Mouse (Mus musculus) olfactory bulb, adult 2 months (tissue): ENCODE results near the gene Unc5c. TPM values are rescaled to one million over a fixed set of nuclear protein-coding genes. Genes with fewer than 3 reads are reported as not detected.

Experiments
- H3K27ac ChIP-seq: fragments of 200-500 bp; 2 replicates; pipeline ENCODE4 v1.5.1; 2012; ENCODE audit warnings: low read depth, low read length; ENCODE audit not compliant: insufficient read depth
- H3K4me1 ChIP-seq: fragments of 200-500 bp; 2 replicates; pipeline ENCODE4 v1.6.1; 2012; ENCODE audit warnings: low read length; ENCODE audit not compliant: control insufficient read depth, insufficient read depth
- H3K4me3 ChIP-seq: fragments of 200-500 bp; 2 replicates; pipeline ENCODE4 v1.5.1; 2012; ENCODE audit warnings: mild to moderate bottlenecking, low read depth, low read length, moderate library complexity; ENCODE audit not compliant: insufficient read depth
- CTCF ChIP-seq: fragments of 200-500 bp; IDR thresholded peaks from 2 replicates; pipeline ENCODE4 v1.5.1; 2012; ENCODE audit warnings: low read depth, mild to moderate bottlenecking, low read length, moderate library complexity; ENCODE audit not compliant: insufficient read depth
- POLR2A ChIP-seq: fragments of 200-500 bp; IDR thresholded peaks from 2 replicates; pipeline ENCODE4 v1.6.1; 2012; ENCODE audit warnings: mild to moderate bottlenecking, low read depth, low read length, moderate library complexity; ENCODE audit not compliant: insufficient read depth
- WGBS: fragments of 180-500 bp; shearing (Covaris S2); methylation state at CpG from one replicate; pipeline ENCODE4 v1.1.7; 2018; 5-methylcytosine and 5-hydroxymethylcytosine counted together
- polyA plus RNA-seq: library from polyadenylated mRNA; stranded (reverse); fragments of >200 nt; gene quantifications from 2 replicates; pipeline ENCODE4 v1.2.4, GENCODE M21; 2012; ENCODE audit warnings: low replicate concordance; ENCODE audit not compliant: missing spikeins, insufficient read depth, insufficient read length

Unc5c gene
- polyA plus RNA-seq, 1 experiment, result not detected

GRCm38 (mm10) chr3:141831135-141831534 is 366.1 kb downstream of the Unc5c start:
- TF ChIP-seq POLR2A (no peak), CTCF (no peak)
- Histone ChIP-seq H3K4me1 (no peaks in the 10 kb centered on the region), H3K4me3 (no peak overlapping the region), H3K27ac (no peak overlapping the region)
- WGBS, result 11% methylated on average over 3 of the region's 3 CpGs

DNA sequence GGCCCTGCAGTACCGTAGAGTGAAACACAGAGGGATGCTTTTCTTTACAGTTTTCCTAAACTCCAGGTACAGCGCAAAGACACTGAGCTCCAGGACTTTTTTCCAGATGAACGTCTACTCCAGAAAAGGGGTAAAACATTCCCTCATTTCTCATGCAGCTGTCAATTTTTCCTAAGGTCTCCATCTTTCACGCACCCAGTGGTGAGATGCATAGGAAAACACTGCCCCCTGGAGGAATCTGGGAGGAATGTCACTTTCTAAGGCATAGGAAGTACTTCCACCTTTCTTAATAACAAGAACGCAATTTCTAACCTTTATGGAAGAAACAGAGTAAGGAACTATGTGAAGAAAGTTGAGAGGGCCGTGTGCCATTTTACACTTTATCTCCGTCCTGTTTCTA is 373.8 kb downstream of the Unc5c start:
- Histone ChIP-seq H3K27ac (no peak overlapping the region), H3K4me1 (no peaks in the 10 kb centered on the region), H3K4me3 (no peak overlapping the region)
- WGBS, result 49% methylated on average over 7 of the region's 7 CpGs
- TF ChIP-seq POLR2A, result no peak
- no peak for TF ChIP-seq CTCF

GRCm38 (mm10) chr3:141849206-141849605 is 384.2 kb downstream of the Unc5c start:
- WGBS, result 78% methylated on average over 1 of the region's 1 CpGs
- Histone ChIP-seq H3K27ac (no peak overlapping the region), H3K4me1 (no peaks in the 10 kb centered on the region), H3K4me3 (no peak overlapping the region)
- TF ChIP-seq CTCF (no peak), POLR2A (no peak)

DNA sequence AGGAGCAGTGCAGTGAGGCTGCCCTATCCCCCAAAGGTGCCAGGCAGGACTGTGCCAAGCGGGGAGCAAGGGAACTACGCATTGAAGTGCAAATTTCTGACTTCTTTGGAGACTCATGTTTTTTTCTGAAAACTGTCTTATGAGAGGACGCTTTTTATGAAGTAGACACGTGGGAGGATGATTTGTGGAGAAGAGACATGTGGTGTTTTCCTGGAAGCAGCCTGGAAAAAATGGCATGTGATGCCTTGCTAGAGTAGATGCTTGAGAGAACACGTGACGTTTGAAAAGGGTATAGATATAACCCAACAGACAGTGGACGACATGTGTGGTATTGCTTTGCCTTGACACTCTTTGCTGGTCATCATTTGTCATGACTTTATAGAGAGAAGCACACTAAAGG is 385.1 kb downstream of the Unc5c start:
- no peak for TF ChIP-seq CTCF
- TF ChIP-seq POLR2A, result no peak
- Histone ChIP-seq H3K27ac (no peak overlapping the region), H3K4me1 (no peaks in the 10 kb centered on the region), H3K4me3 (no peak overlapping the region)
- 83% methylated on average over 7 of the region's 7 CpGs for WGBS

DNA sequence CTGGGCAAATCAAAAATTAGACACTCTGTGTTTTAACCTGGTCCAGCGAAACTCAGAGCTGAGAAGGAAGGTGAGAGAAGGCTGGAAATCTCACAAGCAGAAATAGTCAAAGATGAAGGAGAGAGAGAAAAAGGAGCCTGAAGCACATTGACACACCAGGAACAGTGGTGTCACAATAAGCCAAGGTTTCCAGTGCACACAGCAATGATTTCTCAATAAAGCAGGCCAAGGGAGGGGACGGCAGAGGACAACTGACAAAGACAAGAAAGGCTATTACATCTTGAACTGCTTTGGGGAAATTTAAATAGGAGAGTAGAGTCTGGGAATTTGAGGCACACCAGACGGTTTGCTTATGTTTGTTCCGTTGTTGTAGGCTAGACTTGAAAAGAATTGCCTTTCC is 389.3 kb downstream of the Unc5c start:
- no peak for TF ChIP-seq CTCF
- TF ChIP-seq POLR2A, result no peak
- 88% methylated on average over 4 of the region's 4 CpGs for WGBS
- H3K4me1 ChIP-seq, result no peaks in the 10 kb centered on the region
- no peak overlapping the region for H3K4me3 ChIP-seq
- no peak overlapping the region for H3K27ac ChIP-seq

DNA sequence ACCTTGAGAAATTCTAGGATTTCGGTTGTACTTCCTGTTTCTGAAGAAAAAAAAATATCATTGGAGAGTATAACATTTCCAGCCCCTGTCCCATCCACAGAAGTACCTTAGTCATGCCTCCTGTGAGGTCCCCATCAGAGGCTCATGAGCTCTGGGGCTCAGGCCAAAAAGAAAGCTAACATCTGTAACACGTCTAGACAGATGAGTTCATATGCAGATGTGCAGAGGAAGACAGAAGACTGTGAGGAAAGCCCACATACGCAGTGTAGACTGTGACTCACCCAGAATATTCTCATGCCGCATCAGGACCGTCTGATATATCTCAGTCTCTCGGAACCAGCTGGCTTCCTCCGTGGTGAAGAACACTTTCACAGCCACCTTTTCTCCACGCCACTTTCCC is 392.1 kb downstream of the Unc5c start:
- H3K4me3 ChIP-seq, result no peak overlapping the region
- H3K27ac ChIP-seq, result no peak overlapping the region
- 86% methylated on average over 8 of the region's 8 CpGs for WGBS
- no peaks in the 10 kb centered on the region for H3K4me1 ChIP-seq
- TF ChIP-seq POLR2A (no peak), CTCF (no peak)

- 20% methylated on average over 13 of the region's 13 CpGs for WGBS
- no peak overlapping the region for H3K4me3 ChIP-seq
- H3K27ac ChIP-seq, result no peak overlapping the region
- H3K4me1 ChIP-seq, result no peaks in the 10 kb centered on the region
- TF ChIP-seq CTCF (no peak), POLR2A (no peak)
Observed at GRCm38 (mm10) chr3:141862816-141863461, 397.9 kb downstream of the Unc5c start.

GRCm38 (mm10) chr3:141871805-141872204 is 406.8 kb downstream of the Unc5c start:
- WGBS, result 93% methylated on average over 3 of the region's 3 CpGs
- TF ChIP-seq CTCF (no peak), POLR2A (no peak)
- no peak overlapping the region for H3K27ac ChIP-seq
- no peak overlapping the region for H3K4me3 ChIP-seq
- H3K4me1 ChIP-seq, result no peaks in the 10 kb centered on the region

GRCm38 (mm10) chr3:141872337-141873042 is 407.5 kb downstream of the Unc5c start:
- Histone ChIP-seq H3K27ac (no peak overlapping the region), H3K4me1 (no peaks in the 10 kb centered on the region), H3K4me3 (no peak overlapping the region)
- TF ChIP-seq POLR2A, result no peak
- no peak for TF ChIP-seq CTCF
- WGBS, result 87% methylated on average over 10 of the region's 10 CpGs

- no peak overlapping the region for H3K27ac ChIP-seq
- WGBS, result 80% methylated on average over 2 of the region's 2 CpGs
- no peak overlapping the region for H3K4me3 ChIP-seq
- TF ChIP-seq POLR2A (no peak), CTCF (no peak)
- no peaks in the 10 kb centered on the region for H3K4me1 ChIP-seq
Observed at GRCm38 (mm10) chr3:141882496-141882895, 417.5 kb downstream of the Unc5c start.
